Mouse (Mus musculus) ZHBTc4 (cell line): ENCODE data around the gene Rhot2.

ENCODE experiments used
- DNase-seq: peaks from one replicate; pipeline ENCODE4 v3.0.0-alpha.2; 2011; ENCODE audit warnings: low read depth, low spot score

Rhot2 gene

DNA sequence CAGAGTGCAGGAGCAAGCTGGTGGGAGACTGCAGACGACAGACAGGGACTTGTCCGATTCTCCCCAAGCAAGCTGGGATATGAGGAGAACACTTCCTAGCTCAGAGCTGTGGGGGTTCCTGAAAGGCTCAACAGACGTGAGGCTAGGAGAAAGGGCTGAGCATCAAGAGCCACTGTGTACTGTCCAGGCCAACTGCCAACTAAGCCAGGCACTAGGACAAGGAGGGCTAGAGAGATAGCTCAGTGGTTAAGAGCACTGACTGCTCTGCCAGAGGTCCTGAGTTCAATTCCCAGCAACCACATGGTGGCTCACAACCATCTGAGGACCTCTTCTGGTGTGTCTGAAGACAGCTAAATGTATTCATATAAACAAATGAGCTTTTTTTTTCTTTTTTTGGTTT, 2.1 kb downstream of the Rhot2 start:
- no peak for DNase-seq

DNA sequence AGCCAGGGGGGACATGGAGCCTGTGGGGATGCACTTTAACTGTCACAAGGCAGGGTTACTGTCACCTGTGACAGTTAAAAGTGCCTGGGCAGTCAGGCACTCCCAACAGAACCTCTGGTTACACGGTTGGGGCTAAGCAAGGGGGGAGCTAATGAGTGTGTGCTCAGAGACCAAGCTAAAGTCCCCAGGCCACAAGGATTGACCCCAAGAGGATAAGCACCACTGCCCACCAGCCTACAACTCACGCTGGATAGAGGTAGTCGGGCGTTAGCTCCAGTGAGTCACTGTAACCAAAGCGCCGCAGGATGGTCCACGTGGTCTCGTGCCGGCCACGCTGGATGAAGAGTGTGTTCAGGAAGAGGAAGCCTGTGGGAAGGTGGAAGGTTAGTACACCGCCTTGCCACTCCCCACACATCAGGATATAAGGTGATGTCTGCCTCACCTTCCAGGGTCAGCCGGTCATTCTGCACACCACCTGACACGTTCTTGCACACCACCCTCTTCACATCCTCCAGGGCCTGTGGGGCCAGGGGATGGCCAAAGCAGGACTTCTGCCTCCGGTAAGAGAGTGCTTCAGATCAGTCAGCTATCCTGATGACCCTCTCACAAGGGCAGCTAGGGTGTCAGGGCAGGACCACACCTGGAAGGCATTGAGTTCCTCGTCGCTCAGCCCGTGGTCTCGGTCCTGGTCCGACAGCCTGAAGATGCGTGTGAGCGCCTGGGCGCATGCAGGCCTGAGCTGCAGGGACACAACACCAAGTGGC, 3.4 kb downstream of the Rhot2 start, which contains the start of gene Gm20683:
Gene Gm20683, minus strand, starts transcription at position 647 of the 764 bp plus-strand sequence.
- no peak for DNase-seq

DNA sequence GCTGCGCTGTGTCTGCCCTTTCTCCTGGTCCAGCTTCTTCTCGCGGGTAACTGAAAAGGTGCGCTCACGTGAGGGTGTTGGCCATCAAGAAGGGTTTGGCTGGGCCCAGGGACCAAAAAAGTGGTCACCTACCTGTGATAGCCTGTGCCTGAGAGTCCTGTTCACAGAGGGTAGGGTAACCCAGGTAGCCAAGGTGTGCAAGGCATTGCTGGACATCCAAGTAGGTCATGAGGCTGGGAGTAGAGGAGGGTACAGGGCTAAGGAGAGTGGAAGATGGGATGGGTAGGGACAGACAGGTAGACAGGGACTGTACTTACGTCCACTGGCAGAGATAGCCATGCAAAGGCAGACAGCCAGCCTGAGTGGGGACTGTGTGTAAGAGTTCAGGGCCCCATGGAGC, 4.1 kb downstream of the Rhot2 start:
- DNase-seq = no peak

DNA sequence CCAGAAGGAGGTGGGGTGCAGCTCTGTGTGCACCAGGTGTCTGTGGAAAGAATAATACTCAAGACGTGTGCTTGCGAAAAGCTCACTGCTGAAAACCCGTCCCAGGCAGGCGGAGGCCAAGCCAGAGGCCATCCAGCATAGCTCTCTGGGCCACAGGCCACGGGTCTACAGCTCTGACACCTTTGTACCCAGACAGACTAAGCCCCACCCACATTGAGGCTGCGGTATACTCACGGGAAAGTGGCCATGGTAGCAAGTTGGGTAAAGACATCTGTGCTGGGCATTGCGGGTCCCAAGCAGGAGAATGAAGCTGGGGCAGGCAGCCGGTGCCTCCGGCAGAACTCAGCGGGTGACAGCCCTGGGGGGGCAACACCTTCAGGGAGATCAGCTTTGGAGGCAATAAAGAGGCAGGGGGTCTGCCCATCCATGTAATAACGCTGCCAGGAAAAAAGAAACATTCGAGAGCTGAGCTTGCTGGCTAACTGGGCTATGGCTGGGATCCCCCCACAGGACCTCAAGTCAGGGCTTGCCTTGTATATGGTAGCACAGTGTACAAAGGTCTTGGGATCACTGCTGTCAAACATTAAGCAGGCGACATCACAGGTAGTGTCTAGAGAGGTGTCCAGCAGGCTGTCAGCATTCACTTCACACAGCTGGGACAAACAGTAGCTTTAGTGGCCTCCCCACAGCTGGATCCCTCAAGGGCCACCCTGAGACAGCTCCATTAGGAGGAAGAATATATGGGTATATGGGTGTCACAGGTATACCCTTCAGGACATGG, 5.0 kb downstream of the Rhot2 start:
- DNase-seq = no peak

DNA sequence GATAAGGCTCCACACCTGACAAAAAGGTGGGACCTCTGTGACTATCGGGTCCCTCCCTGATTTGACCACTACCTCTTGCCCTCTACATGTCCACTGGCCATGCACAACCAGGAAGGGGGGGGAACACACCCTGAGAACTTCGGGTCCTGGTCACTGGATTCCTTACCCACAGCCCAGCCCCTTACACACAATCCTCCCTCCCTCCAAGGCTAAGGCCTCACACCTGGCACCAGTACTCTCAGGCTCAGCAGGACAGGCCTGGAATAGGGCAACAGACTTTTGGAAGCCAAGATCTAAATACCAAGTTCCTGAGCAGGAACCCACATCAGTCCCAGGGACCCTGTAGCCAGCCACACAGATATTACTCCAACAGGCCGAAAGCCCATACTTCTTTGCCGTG, 5.7 kb downstream of the Rhot2 start:
- no peak for DNase-seq

DNA sequence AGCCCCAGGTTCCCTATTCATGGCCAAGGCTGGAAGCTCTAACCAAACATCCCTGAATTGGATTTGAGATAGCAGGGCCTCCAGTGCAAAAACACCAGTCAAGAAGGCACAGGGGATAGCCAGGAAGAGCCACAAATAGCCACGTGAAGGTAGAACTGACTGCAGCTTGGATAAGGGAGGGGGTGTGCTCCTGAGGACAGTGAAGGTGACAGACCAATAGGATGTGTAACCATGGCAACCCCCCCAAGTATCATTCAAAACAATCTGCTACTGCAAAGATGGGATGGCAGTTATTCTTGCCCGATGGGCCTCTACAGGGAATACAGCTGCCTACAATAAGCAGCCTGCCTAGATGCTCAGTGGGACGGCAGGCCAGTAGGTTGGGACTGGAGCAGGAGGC, 7.1 kb downstream of the Rhot2 start:
- DNase-seq = no peak

DNA sequence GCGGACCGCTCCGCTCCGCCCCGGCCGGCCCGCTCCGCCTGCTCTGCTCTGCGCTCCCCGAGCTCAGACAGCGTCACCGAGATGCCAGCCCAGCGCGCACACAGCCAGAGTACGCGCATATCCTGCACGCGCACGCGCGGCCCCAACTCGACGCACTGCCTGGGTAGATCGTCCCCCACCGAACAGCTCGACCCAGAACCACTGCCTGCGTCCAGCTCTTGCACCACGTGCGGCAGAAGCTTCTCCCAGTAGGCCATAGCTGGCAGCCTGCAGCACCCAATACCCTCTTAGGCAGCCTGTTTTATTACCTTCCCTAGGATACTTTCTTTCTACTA, 7.6 kb downstream of the Rhot2 start, which contains the start of gene Rhbdl1:
Gene Rhbdl1, minus strand, starts transcription at position 220 of the 335 bp plus-strand sequence.
- peak; percentile 76 for DNase-seq

DNA sequence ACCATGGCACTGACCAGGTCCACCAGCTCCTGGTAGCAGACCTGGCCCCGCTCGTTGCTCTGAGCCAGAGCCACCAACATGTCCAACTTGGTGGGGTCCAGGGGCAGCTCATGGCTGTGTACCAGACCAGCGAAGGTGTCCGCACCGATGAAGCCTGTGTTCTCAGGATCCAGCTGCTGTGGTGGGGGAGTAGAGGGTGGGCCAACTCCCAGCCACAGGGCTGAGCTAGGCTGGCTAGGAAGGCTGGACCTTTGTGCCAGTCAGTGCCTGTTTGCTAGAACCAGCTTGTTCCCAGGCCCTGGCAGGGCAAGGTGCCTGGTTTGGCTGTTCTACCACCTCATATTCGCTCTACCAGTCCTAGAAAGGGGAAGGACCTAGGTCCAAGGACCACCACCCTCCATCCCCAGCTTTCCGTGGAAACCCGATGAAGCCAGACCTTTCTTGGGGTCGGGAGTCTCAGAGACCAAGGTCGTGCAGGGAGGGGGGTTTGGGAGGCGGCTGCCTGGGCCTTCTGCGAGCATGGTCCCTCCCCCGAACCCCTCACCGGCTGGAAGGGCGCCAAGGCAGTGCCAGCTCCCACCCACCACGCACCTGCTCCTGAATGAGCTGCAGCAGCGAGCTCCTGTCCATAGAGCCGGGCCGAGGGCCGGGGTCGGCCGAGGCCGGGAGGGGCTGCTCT, 8.1 kb downstream of the Rhot2 start:
- DNase-seq = no peak

DNA sequence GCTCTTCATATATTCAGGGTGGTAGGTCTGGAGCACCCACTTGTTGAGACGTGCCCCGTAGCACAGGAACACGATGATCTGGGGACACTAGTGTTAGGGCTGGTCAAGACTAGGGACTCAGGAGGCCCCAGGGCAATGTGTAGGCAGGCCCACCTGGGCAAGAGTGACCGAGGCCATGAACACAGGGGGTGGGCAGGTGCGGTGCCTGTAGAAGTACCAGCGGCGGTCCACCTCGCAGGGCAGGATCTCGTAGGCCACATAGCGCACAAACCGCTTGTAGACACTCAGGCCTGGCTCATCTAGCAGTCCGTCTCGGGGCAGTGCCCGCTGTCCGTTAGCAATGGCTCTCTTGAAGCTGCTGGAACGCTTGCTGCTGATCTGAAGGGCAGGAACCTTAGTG, 8.8 kb downstream of the Rhot2 start:
- no peak for DNase-seq

DNA sequence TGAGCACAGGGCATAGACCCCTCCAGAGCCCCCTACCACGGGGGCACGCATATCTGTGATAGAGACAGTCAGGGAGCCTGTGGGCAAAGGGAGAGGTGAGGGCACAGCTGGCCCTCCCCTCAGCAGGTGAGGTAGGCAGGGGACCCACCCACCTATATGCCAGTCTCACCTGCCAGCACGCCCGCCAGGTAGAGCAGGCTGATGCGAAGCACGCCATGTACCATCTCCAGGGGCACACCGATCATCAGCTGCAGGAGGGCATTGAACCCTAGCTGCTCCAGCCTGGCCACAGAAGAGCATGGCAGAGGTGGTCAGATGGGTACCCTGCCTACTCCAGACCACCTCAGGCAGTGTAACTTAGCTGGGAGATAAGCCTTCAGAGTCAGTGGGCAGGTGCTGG, 9.3 kb downstream of the Rhot2 start:
- DNase-seq = no peak

DNA sequence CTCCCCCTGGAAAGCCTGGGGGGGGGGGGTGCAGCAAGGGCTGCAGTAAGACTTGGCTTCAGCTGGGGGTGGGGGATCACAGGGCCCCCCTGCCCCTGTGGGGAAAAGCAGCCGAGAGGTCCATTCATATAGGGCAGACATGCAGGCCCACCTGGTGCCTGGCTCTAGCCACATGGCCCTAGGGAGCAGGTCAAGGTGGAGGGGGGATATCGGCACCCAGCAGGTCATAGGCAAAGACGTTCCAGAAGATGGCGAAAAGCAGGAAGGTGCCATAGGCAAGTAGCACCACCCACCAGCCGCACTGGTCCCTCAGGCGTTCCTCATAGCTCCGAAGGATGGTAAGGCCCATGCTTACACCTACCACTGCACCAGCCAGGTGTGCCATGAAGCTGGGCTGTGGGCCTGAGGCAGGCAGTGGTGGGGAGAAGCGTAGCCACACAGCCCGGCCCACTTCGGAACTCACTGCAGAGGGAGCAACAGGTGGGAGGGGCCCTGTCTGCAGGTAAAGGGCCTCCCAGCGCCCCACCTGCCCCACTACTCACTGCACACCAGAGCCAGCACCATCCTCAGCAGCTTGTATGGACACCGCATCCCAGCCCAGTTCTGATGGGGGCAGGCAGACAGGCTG, 9.9 kb downstream of the Rhot2 start:
- DNase-seq = no peak

DNA sequence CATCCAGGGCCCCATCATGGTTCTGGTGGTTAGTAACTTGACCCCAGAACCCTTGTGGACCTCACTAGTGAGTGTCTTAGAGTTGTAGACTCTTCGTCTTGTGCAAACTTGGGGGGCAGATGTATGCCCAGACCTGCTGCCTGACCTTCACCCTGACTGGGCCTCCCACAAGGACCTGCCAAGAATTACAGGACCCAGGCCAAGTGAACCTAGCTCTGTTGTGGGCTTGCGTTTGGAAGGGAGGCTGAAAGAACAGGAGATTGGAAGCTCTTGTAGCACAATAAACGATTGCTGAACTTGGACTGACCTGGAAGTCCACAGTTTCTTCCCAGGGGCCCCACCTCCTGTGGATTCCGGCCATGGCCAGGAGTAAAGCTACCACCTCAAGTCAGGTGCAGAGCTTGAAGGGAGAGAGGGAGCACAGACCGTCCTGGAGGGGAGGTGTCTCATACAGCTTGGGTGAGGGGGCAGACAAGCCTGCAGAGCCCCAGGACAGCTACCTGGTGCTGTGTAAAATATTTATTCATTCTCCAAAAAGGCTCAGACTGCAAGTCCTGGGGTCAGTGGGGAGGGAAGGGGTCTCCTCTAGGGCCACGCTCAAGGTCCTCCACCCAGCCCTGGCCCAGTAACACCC, 10.6 kb downstream of the Rhot2 start:
- no peak for DNase-seq

DNA sequence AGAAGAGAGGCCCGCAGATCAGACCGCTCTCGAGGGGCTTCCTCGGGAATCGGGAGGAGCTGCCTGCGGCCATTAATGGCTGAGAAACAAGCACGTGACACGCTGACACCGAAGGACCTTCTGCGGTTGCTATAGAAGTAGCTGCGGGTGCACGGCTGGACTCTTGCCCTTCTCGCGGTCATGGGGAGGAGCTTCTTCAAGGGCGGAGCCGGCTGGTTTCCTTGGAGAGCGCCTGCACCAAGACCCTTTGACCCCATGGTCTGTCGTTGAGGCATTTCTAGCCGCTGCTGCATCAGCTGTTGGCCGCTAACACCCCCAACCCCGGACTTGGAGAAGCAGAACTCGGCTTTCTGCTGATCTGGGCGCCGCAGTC, 11.4 kb downstream of the Rhot2 start, which contains the start of gene Stub1:
Gene Stub1, minus strand, starts transcription at position 114 of the 373 bp plus-strand sequence.
- DNase-seq = peak; percentile 91

DNA sequence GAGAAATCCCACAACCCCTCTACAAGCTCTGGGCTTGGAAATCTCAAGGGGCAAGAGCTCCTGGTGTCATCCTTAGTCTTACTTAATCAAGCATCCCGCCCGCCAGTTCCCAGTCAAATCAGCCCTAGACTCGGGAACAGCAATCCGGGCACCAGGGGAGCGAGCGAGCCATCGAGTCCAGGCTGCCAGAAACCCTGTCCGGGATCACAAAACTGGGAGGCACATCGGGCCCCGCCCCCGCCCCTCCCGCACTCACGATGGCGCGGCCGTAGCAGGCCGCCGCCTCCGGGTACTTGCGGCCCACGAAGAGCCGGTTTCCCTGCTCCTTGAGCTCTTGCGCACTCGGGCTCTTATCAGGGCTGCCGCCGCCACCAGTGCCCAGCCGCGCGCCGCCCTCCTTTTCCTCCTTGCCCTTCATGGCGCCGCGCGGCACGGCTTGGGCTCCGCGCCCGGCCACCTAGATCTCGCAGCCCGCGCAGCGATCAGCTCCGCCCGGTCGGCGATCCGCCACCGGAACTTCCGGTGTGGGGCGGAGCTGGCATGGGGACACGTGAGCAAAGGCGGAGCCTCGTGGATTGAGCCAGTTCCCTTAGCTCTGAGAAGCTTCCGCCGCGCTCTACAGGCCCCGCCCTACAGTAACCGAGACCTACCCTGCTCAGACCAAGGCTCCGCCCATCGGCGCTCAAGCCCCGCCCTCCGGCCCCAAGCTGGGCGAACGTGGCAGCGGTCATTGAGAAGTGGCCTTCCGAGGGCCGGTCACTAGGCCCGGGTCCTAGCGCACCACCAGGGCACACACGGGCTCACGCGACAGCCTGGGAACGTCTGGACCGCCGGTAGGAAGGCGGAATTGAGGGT, 12.0 kb downstream of the Rhot2 start:
- DNase-seq = peak; percentile 99

DNA sequence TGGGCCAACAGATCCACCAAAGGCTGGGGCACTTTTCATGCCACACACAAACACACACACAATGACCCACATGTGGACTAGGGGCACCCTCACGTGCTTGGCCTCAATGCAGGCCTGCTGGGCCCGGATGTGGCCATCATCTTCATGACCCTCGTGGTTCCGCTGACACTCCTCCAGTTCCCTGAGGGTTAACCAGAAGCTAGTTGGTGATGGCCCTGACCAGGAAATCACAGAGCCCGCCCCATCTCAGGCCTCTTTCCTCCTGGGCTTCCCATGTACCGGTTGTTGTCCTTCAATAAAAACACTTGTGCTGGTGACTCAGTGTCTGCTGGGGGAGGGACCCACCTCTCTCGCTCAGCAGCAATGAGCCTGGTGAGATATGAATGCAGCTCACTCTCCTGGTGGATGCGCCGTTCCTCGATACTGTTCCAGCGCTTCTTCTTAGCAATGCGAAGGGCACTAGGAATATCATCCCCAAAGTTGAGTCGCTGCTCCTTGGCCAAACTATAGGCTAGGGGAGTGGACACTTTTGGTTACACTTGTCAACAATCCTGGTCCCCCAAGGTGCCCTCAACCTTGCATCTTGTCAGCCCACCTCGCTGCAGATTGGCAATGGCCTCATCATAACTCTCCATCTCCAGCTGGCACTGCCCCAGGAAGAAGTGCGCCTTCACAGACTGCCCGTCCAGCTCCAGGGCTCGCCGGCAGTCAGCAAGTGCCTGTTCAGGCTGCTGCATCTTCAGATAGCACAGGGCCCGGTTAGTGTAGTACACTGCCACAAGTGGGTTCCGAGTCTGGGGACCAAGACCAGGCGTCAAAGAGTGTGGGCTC, 13.0 kb downstream of the Rhot2 start:
- no peak for DNase-seq

DNA sequence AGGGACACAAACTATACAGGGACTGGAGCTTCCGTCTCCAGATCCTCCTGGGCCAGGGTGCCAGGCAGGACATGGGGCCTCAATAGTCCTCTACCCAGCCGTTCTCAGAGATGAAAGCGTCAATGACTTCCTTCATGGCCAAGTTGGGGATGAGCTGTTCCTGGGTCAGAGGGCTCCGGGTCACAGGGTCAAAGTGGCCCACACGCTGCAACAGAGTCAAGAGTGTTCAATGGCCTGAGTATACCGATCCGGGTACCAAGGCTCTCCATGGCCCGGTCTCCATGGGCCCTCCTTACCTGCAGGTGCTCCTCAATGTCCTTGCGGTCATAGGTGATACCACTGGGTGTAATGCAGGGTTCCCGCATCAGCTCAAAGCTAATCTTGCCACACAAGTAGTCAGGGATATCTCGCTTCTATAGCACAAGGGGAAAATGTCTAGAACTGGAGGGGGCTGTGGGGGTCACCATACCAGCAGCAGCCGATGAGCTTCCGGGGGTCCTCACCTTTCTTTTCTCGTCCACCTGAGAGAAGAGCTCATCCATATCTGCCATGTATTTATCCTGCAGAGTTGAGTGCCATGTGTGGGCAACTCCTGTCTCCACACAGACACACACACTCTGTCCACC, 13.7 kb downstream of the Rhot2 start:
- DNase-seq = no peak

DNA sequence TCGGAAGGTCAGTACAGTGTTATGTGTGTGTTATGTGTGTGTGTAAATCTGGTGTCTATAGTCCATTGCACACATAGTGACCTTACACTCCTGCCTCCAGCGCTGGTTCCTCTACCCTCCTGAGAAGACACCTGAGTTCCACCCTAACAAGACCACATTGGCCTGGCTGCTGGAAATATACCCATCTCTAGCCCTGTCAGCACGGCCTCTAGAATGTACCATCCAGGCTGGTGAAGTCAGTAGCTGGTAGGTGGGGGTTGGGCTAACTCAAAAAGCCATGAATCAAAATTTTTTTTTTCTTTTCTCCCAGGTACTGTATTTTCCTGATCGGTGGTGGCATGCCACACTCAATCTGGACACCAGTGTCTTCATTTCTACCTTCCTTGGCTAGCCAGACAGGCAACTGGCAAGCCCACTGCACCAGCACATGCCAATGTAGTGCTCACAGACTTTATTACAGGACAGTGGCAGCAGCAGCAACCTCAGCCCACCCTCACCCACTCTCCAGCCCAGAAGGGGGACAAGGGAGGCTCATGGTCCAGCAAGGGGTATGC, 14.4 kb downstream of the Rhot2 start:
- DNase-seq = no peak

DNA sequence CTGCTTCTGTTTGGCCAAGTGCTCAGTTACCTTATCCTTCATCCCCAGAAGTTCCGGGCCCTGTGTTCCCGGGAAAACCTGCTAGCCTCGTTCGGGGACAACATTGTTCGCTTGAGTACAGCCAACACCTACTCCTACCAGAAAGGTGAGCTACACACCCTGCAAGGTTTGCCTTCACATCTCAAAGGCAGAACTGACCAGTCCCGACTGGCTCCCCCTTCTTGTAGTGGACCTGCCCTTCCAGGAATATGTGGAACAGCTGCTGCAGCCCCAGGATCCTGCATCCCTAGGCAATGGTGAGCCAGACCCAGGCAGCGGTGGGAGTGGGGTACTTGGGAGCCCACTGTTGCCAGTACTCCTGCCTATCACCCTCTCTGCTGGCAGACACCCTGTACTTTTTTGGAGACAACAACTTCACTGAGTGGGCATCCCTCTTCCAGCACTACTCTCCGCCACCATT, 15.1 kb downstream of the Rhot2 start:
- no peak for DNase-seq
